18 mouse cellular contexts compared by ENCODE assay signal in the genomic region with DNA sequence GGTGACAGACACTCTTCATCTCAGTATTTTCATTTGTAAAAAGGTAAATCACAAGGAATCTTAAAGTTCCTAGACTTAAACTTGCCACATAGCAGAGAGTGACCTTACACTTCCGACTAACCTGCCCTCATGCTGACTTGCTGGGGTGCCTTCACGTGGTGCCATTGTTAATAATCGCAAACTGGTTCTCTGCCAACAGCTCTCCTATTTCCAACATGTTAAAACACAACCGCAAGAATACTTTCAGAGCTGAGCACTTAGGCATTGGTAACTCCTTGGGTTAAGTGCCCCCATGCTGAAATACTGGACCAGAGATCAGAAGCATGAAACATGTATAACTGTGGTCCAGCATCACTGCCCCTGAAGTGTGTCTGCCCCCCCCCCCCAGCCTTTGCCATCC. TPM values are rescaled to one million over a fixed set of nuclear protein-coding genes. Genes with fewer than 3 reads are reported as not detected.
"Had no signal": no experiment of that assay in that cellular context is flagged by ENCODE, and none has a peak within 500 bp of the region (broad histone marks: within the 10 kb centered on the region; RNA-seq: fewer than 3 reads in every experiment).

No protein-coding gene starts in this region.

- H3K4me3 ChIP-seq: liver, embryonic 13.5 days; liver, embryonic 15.5 days; lung, embryonic 15.5 days; megakaryocyte, embryonic 14.5 days; midbrain, embryonic 12.5 days; midbrain, embryonic 15.5 days; neural tube, embryonic 12.5 days; stomach, embryonic 15.5 days had no signal

- H3K4me2 ChIP-seq: liver, embryonic 11.5 days; liver, embryonic 13.5 days; liver, embryonic 15.5 days; lung, embryonic 15.5 days; midbrain, embryonic 12.5 days; midbrain, embryonic 15.5 days; neural tube, embryonic 12.5 days; stomach, embryonic 15.5 days had no signal

- H3K4me1 ChIP-seq: liver, embryonic 13.5 days; liver, embryonic 15.5 days; lung, embryonic 15.5 days; megakaryocyte, embryonic 14.5 days; midbrain, embryonic 12.5 days; midbrain, embryonic 15.5 days; neural tube, embryonic 12.5 days; stomach, embryonic 15.5 days had no signal

- H3K36me3 ChIP-seq: liver, embryonic 13.5 days; liver, embryonic 15.5 days; midbrain, embryonic 15.5 days; neural tube, embryonic 12.5 days had no signal

- ATAC-seq: liver, postnatal 0 days; midbrain, embryonic 15.5 days had no signal

- H3K9ac ChIP-seq: liver, embryonic 13.5 days; liver, embryonic 15.5 days; liver, postnatal 0 days; lung, embryonic 15.5 days; midbrain, embryonic 12.5 days; midbrain, embryonic 15.5 days; neural tube, embryonic 12.5 days; stomach, embryonic 15.5 days had no signal

- H3K27ac ChIP-seq: liver, embryonic 13.5 days; liver, embryonic 15.5 days; lung, embryonic 15.5 days; macrophage; midbrain, embryonic 12.5 days; midbrain, embryonic 15.5 days; neural tube, embryonic 12.5 days; stomach, embryonic 15.5 days had no signal

- H3K27me3 ChIP-seq: liver, embryonic 13.5 days; liver, embryonic 15.5 days; lung, embryonic 15.5 days; megakaryocyte, embryonic 14.5 days; midbrain, embryonic 12.5 days; midbrain, embryonic 15.5 days; neural tube, embryonic 12.5 days; stomach, embryonic 15.5 days had no signal

- DNase-seq: liver, embryonic 13.5 days; liver, postnatal 0 days; right cerebral cortex, postnatal 14 days; thymus, adult 2 months; thymus, postnatal 25 days; thymus, postnatal 4 days had no signal

- H3K9me3 ChIP-seq: liver, embryonic 15.5 days; lung, embryonic 15.5 days; midbrain, embryonic 12.5 days; midbrain, embryonic 15.5 days; neural tube, embryonic 12.5 days; stomach, embryonic 15.5 days had no signal

RNA-seq across cellular contexts. Expression of a gene that starts 47.1 kb away (rescaled TPM):
- total RNA-seq: megakaryocyte progenitor cell, adult 5-6 weeks; monocyte, adult 5-6 weeks; neutrophil, adult 5-6 weeks had no signal
- polyA plus RNA-seq: macrophage had no signal
